Mouse (Mus musculus) frontal cortex, adult (tissue): ENCODE data around the gene Lipc.
"Not testable (repeated sequence)": the region's sequence is repeated elsewhere in the genome, so short reads cannot be mapped to it uniquely, and the experiment has no call there.

ENCODE experiments used
- ATAC-seq: cut with Nextera tagmentation; 2 replicates; pipeline ENCODE4 v1.9.2; 2017; ENCODE audit warnings: mild to moderate bottlenecking, moderate library complexity, mixed read lengths; ENCODE audit not compliant: low TSS enrichment

Lipc gene

DNA sequence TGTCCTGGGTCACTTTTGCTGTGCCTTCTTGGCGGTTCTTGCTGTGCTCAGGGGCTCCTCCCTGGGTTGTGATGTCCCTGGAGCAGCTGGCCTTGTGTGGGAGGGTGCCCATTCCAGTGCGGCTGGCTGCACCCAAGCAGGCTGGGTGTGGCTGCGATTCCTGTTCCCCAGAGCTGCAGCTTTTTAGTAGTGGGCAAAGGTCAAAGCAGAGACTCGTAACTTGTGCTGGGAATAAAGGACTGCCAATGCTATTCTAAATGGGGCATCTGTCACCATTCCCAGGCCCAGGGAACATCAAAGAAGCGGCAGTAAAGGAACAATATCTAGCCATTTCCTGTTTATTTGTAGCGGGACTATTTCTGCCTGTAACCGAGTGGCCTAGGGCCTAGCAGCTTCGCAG is 88.7 kb downstream of the Lipc start:
- ATAC-seq, result no peak; the same call in 1 of the 2 replicates

- ATAC-seq, result no peak
These were observed 92.8 kb downstream of the Lipc start for GRCm38 (mm10) chr9:70859233-70859632.

DNA sequence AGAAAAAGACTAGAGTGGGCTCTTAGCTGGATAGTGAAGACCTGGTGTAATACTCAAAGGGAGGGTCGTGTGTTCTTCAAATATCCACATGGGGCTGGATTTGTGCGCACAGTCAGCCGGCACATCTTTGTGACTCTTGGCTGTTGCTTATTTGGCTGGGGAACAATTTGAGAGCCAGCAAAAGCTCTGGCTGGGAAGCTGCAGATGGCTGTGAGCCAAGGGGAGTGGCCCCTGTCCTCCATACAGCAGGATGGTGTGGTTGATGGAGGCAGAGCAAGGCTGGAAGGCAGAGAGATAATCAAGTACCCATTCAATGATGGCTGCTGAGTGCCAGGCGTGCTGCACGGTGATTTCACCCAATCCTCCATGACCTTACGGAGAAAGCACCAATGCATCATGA is 96.2 kb downstream of the Lipc start:
- ATAC-seq, result no peak

- no peak for ATAC-seq
These were observed 97.1 kb downstream of the Lipc start for GRCm38 (mm10) chr9:70854950-70855349.

DNA sequence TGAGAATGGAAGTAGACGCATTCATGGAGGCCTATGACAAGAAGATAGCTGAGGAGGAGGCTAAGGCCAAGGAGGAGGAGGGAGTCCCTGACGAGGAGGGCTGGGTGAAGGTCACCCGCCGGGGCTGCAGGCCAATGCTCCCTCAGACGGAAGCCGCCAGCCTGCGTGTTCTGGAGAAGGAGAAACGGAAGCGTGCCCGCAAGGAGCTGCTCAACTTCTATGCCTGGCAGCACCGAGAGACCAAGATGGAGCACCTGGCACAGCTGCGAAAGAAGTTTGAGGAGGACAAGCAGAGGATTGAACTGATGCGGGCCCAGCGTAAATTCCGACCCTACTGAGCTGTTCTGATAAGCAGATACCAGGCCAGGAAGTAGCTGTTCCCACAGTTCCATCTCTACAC is 98.9 kb downstream of the Lipc start:
- ATAC-seq, result not testable (repeated sequence)

GRCm38 (mm10) chr9:70851533-70851932 is 100.5 kb downstream of the Lipc start:
- no peak for ATAC-seq

GRCm38 (mm10) chr9:70848135-70848770 is 103.8 kb downstream of the Lipc start:
- peak; percentile 91 for ATAC-seq

DNA sequence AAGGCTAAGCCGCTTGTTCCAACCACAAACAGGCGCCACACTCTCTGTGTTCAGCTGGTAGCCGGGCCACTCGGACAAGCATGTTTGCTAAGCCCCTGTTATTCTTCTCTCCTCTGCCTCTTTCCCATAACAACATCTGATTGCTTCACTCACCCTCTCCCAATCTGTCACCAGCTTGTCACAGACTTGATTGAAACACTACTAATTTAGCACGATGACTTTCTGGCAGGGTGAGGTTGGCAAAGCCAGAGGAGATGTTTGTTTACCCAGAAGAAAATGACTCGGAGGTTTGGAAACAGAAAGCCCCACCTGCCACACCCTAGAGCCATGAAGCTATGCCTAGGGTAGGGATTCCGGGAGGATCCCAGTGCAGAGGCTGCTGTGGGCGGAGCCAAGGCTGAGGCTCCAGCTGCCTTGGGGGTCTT is 104.4 kb downstream of the Lipc start:
- no peak for ATAC-seq

GRCm38 (mm10) chr9:70843270-70843669 is 108.8 kb downstream of the Lipc start:
- no peak for ATAC-seq

DNA sequence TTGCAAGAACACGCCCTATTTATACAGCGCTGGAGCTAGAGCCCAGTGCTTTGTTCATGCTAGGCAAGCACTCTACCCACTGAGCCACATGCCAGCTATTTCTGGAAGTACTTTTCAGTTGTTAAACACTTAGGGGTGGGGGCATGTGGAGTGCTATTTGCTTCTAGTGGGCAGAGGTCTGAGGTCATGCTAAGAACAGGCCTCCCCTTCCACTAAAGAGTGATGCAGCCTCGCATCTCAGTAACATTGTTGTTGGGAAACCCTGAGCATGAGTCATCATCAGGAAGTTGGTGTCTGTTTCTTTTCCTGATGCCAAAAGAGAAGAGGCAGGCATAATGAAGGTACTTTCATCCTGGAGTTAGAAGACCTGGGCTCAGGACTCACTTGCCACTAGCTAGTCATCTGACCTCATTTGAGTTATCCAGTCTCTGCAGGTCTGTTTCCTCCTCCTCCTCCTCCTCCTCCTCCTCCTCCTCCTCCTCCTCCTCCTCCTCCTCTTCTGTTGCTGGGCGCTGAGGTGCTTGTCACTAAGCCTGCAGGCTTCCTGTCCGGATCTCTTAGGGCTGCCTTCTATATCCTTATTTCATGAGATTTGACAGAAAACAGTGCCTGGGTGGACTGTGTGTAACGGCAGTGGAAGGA is 109.6 kb downstream of the Lipc start:
- peak; percentile 66 for ATAC-seq

GRCm38 (mm10) chr9:70841426-70842215 is 110.4 kb downstream of the Lipc start:
- ATAC-seq, result no peak

DNA sequence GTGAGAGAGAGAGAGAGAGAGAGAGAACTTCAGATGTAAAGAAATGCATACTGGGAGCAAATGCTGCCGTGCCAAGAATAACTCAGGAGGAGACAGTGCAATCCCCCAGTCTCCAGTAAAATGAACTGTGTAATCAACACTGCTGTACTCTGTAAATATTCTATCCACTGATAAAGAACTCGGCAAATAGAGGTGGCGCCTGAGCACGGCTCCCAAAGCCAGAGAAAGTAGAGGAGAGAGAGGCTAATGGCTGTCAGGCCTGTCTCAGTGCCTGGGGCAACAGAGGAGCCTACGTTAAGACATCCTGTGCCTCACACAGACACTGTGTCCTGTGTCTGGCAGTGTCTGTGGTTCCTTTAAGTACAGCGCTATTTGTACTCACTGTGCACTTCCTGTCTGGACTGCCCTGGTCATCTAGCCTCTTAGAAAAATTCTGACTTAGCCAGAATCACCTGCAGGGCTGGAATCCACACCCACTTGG is 111.1 kb downstream of the Lipc start:
- ATAC-seq, result peak; percentile 42; the same call in 1 of the 2 replicates

- no peak for ATAC-seq
These were observed 113.7 kb downstream of the Lipc start for GRCm38 (mm10) chr9:70838132-70838911.

GRCm38 (mm10) chr9:70834730-70835154 is 117.3 kb downstream of the Lipc start:
- no peak; the same call in 1 of the 2 replicates for ATAC-seq

DNA sequence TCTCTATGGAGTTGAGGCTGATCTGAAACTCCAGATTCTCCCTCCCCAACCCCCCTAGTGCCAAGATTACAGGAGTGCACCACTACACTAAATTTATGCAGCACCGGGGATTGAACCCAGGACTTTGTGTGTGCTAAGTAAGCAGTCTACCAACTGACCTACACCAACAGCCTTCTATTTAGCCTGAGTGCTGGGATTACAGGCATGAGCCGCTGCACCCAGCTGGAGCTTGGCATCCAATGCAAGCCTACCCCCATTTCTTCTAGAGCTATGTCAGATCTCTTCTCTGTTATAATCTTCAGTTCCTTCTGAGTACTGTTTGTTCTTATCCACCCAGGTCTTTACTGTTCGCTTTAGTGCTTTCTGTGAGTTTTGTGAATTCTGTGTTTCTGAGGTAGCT is 117.8 kb downstream of the Lipc start:
- ATAC-seq, result no peak; the same call in 1 of the 2 replicates

DNA sequence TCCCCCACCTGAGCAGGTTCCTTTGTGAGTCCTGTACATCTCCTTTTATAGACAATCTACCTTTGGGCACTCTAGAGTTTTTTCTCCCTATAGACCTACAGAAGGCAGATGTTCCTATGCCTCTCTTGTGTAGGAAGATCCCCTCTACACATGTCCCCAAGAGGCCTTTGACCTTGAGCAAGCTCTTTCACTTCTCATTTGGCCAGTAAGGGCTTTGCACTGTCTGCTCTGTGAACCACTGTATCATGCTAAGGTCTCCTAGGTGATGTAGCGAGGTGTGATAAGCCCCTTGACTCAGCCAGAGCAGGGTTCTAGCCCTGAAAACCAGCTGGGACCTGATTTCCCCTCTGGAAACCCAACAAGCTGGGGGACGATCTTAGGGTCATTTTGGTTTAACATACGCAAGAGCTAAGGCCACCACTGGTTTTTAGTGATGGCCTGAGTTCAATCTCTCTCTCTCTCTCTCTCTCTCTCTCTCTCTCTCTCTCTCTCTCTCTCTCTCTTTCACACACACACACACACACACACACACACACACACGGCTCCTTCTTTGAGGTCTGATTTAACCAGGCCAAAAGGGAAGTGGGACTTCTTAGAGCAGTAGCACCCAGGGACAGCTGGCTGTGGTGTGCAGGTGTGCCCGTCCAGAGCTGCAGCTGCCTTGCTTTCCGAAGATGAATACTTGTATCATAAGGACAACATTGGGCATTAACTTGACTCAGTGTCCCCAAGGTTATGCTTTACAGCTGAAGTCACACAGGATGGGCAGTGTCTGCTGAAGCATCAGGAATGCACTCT is 118.7 kb downstream of the Lipc start:
- ATAC-seq, result no peak

GRCm38 (mm10) chr9:70832231-70832630 is 119.8 kb downstream of the Lipc start:
- no peak for ATAC-seq

DNA sequence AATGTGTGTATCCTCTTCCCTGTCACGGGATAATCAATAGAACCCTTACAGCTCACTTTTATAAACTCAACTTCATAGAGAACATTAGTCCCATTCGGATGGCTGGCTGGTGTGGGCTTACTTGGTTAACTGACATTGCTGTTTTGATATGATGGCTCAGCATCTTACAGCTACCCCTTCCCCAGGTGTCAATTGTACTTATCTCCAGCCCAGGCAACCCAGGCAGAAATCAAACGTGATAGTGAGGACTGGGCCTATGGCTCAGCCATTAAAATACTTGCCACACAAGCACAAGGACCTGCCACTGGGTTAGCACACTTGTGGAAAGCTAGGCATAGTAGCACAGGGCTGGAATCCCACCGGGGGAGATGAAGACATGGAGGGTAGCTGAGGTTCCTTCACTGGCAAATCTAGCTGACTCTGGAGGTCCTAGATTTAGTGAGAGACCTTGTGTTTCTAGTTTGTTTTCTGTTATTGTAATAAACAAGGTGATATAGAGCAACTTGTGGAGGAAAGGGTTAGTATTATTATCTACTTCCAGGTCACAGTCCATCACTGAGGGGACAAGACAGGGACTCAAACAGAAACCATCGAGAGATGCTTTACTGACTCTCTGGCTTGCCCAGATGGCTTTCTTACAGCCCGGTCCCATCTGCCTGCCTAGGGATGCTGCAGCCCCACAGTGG is 121.0 kb downstream of the Lipc start:
- no peak for ATAC-seq

GRCm38 (mm10) chr9:70829784-70830488 is 122.1 kb downstream of the Lipc start:
- ATAC-seq, result no peak

DNA sequence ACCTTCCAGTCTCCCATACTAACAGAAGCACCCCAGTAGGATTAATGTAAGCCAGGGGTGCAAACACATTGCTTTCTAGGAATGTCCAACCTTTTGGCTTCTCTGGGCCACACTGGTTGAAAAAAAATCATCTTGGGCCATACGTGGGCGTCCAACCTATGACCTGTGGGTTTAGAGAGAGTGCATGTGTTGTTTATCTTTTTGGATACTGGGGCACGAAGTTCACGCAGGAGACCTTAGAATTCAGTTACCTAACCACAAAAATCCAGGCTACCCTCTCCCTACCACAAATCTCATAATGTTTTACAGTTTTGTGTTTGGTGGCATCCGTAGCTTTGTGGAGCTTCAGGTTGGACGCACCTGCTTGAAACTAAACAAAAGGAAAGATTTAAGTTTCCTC is 124.1 kb downstream of the Lipc start:
- ATAC-seq, result no peak
